Mouse (Mus musculus) lung, postnatal 0 days (tissue): ENCODE data around the gene Cd3e. TPM values are rescaled to one million over a fixed set of nuclear protein-coding genes. Genes with fewer than 3 reads are reported as not detected.
A peak's percentile ranks its signal among the peaks of the same experiment; 100 is the strongest.

Experiments
- ATAC-seq: fragments of 200-750 bp; cut with Nextera tagmentation; 2 replicates; pipeline ENCODE4 v1.8.0; 2017; ENCODE audit warnings: moderate library complexity
- DNase-seq: peaks from one replicate; pipeline ENCODE4 v3.0.0-alpha.2; 2016; ENCODE audit warnings: low spot score
- H3K27ac ChIP-seq: fragments of 300-500 bp; sonication (generic); 2 replicates; pipeline ENCODE4 v1.5.1; 2014; ENCODE audit warnings: antibody characterized with exemption, mild to moderate bottlenecking, low read length, mixed read lengths
- H3K27me3 ChIP-seq: fragments of 300-500 bp; sonication (generic); replicated peaks from 2 replicates; pipeline ENCODE4 v1.6.1; 2014; ENCODE audit warnings: low read length, mixed read lengths; ENCODE audit not compliant: insufficient read depth
- H3K36me3 ChIP-seq: fragments of 300-500 bp; sonication (generic); 2 replicates; pipeline ENCODE4 v1.6.1; 2014; ENCODE audit warnings: low read length, mixed read lengths; ENCODE audit not compliant: insufficient read depth
- H3K4me1 ChIP-seq: fragments of 300-500 bp; sonication (generic); 2 replicates; pipeline ENCODE4 v1.6.1; 2014; ENCODE audit warnings: antibody characterized with exemption, low read depth, low read length, mixed read lengths; ENCODE audit not compliant: insufficient read depth
- H3K4me2 ChIP-seq: fragments of 300-500 bp; sonication (generic); replicated peaks from 2 replicates; pipeline ENCODE4 v1.6.1; 2014; ENCODE audit warnings: low read depth, mild to moderate bottlenecking, low read length, moderate library complexity, mixed read lengths
- H3K4me3 ChIP-seq: fragments of 300-500 bp; sonication (generic); 2 replicates; pipeline ENCODE4 v1.5.1; 2014; ENCODE audit warnings: low read depth, low read length
- H3K9ac ChIP-seq: fragments of 300-500 bp; sonication (generic); replicated peaks from 2 replicates; pipeline ENCODE4 v1.6.1; 2014; ENCODE audit warnings: low read depth, mild to moderate bottlenecking
- H3K9me3 ChIP-seq: fragments of 300-500 bp; sonication (generic); 2 replicates; pipeline ENCODE4 v1.6.1; 2016; ENCODE audit warnings: low read length, mixed read lengths
- CTCF ChIP-seq: IDR thresholded peaks from 2 replicates; pipeline ENCODE4 v1.5.1; 2016; ENCODE audit warnings: antibody characterized with exemption, mild to moderate bottlenecking
- EP300 ChIP-seq: IDR thresholded peaks from 2 replicates; pipeline ENCODE4 v1.6.1; 2016; ENCODE audit warnings: antibody characterized with exemption, mild to moderate bottlenecking, control low read depth
- WGBS: fragments of 180-500 bp; shearing (Covaris S2); extraction: QIAGEN DNeasy Blood & Tissue Kit; methylation state at CpG from one replicate; pipeline ENCODE4 v1.1.7; 2014; 5-methylcytosine and 5-hydroxymethylcytosine counted together
- polyA plus RNA-seq: library from polyadenylated mRNA; unstranded; fragments of >200 nt; fragmentation: Nextera tagmentation; extraction: Ambion mirVana; gene quantifications from 2 replicates; pipeline ENCODE4 v1.2.1, GENCODE M21; 2015

Cd3e gene
- polyA plus RNA-seq, 1 experiment from 2014 or later = 0.27 TPM

DNA sequence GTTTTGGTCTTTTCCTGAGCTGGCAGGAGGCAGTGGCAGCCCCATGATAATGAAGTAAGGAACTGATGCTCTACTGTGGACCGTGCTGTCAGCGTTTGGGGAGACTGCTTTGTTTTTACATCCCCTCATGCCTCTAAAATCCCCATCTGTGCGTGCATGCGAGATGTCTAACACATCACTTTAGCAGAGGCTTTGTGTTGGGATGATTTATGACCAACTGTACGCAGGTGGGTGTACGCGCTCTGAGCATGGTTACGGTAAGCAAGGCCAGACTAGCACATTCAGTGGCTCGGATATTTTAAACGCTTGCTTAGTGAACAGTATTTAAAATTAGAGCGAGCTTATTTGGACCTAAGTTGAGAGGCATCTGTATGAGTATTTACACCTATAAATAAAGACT is 8.6 kb upstream of the Cd3e start:
- Histone ChIP-seq H3K4me2 (no peak overlapping the region), H3K9ac (no peak overlapping the region), H3K9me3 (no peaks in the 10 kb centered on the region), H3K4me3 (no peak overlapping the region), H3K36me3 (no peaks in the 10 kb centered on the region), H3K27ac (no peak overlapping the region), H3K27me3 (no peaks in the 10 kb centered on the region), H3K4me1 (no peaks in the 10 kb centered on the region)
- TF ChIP-seq EP300 (no peak), CTCF (no peak)
- DNase-seq (no peak), ATAC-seq (no peak)
- WGBS = 81% methylated on average over 11 of the region's 11 CpGs

DNA sequence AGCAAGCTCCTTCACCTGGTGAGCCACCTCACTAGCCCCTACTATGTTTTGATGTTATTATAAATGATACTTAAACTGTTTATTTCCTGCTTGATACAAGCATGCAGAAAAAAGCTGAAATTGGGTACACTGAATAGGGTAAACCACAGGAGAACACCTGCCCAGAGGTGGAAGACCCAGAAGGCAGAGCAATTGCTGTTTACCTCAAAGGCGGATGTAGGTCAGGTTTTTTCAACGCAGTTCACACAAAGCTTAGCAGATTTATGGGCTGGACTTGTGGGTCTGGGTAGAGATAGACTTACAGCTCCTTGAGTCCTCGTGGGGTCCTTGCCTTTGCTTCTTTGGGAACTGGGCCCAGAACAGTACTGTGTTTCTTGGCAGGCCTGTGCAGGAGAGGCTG is 6.4 kb upstream of the Cd3e start:
- no peak for ATAC-seq
- no peak for DNase-seq
- 63% methylated on average over 3 of the region's 3 CpGs for WGBS
- Histone ChIP-seq H3K9ac (no peak overlapping the region), H3K4me3 (no peak overlapping the region), H3K27me3 (no peaks in the 10 kb centered on the region), H3K9me3 (no peaks in the 10 kb centered on the region), H3K4me1 (no peaks in the 10 kb centered on the region), H3K27ac (no peak overlapping the region), H3K36me3 (no peaks in the 10 kb centered on the region), H3K4me2 (no peak overlapping the region)
- TF ChIP-seq EP300 (no peak), CTCF (no peak)

DNA sequence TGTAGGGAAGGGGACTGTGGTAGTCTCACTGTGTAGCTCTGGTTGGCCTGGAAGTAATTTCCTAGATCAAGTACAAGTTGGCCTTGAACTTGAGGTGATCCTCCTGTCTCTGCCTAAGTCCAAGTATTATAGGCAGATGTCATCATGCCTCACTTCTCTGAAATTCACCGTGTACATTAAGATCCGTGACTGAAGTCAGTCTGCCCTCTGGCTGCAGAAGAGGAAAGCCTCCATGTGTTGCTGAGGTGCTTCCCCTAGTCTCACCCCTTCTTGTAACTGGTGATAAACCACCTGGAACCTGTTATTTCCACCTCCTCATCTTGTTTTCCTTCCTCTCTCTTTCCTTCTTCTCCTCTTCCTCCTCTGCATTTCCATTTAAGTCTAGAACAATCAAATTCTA is 5.5 kb upstream of the Cd3e start:
- H3K27ac ChIP-seq = no peak overlapping the region
- H3K9ac ChIP-seq = no peak overlapping the region
- TF ChIP-seq EP300 (no peak), CTCF (no peak)
- H3K4me1 ChIP-seq = no peaks in the 10 kb centered on the region
- WGBS = 32% methylated on average over 2 of the region's 2 CpGs
- H3K36me3 ChIP-seq = no peaks in the 10 kb centered on the region
- no peak overlapping the region for H3K4me3 ChIP-seq
- DNase-seq (no peak), ATAC-seq (no peak)
- H3K9me3 ChIP-seq = no peaks in the 10 kb centered on the region
- H3K27me3 ChIP-seq = no peaks in the 10 kb centered on the region
- no peak overlapping the region for H3K4me2 ChIP-seq

GRCm38 (mm10) chr9:45011291-45011690 is 1.9 kb upstream of the Cd3e start:
- Histone ChIP-seq H3K4me3 (no peak overlapping the region), H3K27ac (no peak overlapping the region), H3K36me3 (no peaks in the 10 kb centered on the region), H3K9ac (no peak overlapping the region), H3K4me1 (no peaks in the 10 kb centered on the region), H3K27me3 (no peaks in the 10 kb centered on the region), H3K9me3 (no peaks in the 10 kb centered on the region), H3K4me2 (no peak overlapping the region)
- DNase-seq (no peak), ATAC-seq (no peak)
- WGBS = 34% methylated on average over 6 of the region's 6 CpGs
- no peak for TF ChIP-seq EP300
- TF ChIP-seq CTCF = no peak

- no peak overlapping the region for H3K4me2 ChIP-seq
- no peak overlapping the region for H3K4me3 ChIP-seq
- H3K4me1 ChIP-seq = no peaks in the 10 kb centered on the region
- no peak overlapping the region for H3K9ac ChIP-seq
- H3K27me3 ChIP-seq = no peaks in the 10 kb centered on the region
- WGBS = 59% methylated on average over 4 of the region's 4 CpGs
- DNase-seq (peak; percentile 11), ATAC-seq (no peak)
- H3K27ac ChIP-seq = no peak overlapping the region
- H3K36me3 ChIP-seq = no peaks in the 10 kb centered on the region
- H3K9me3 ChIP-seq = no peaks in the 10 kb centered on the region
- TF ChIP-seq CTCF = no peak
- no peak for TF ChIP-seq EP300
Observed at GRCm38 (mm10) chr9:45010461-45010860, 1.0 kb upstream of the Cd3e start.

- WGBS = 82% methylated on average over 4 of the region's 4 CpGs
- TF ChIP-seq EP300 (no peak), CTCF (no peak)
Observed at GRCm38 (mm10) chr9:45008342-45008741, 1.1 kb downstream of the Cd3e start.

DNA sequence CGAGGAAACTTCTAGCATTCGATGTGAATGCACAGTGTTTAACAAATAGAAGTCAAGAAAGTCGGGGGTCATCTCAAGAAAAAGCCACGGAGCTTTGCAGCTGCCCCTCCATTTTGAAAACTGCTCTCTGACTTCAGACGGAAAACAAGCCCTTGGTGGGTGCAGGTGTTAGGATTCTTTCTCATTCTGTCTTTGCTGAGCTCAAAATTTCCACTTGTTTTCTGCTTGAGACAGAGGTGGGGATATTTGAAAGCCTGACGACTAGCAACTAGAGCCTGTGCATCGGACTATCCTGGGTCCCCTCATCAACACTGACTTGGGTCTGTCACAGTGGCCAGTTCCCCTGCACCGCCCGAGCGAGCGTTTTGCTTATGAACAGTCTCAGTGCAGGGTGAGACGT is 2.0 kb downstream of the Cd3e start:
- no peak for ATAC-seq
- H3K4me2 ChIP-seq = no peak overlapping the region
- H3K4me3 ChIP-seq = no peak overlapping the region
- DNase-seq = no peak
- TF ChIP-seq CTCF (no peak), EP300 (no peak)
- H3K27me3 ChIP-seq = no peaks in the 10 kb centered on the region
- no peaks in the 10 kb centered on the region for H3K4me1 ChIP-seq
- WGBS = 58% methylated on average over 12 of the region's 12 CpGs
- no peaks in the 10 kb centered on the region for H3K36me3 ChIP-seq
- no peaks in the 10 kb centered on the region for H3K9me3 ChIP-seq
- H3K9ac ChIP-seq = no peak overlapping the region
- no peak overlapping the region for H3K27ac ChIP-seq

More at GRCm38 (mm10) chr9:45008342-45008741, 1.1 kb downstream of the Cd3e start:
- H3K9me3 ChIP-seq = no peaks in the 10 kb centered on the region
- H3K27me3 ChIP-seq = no peaks in the 10 kb centered on the region
- H3K4me1 ChIP-seq = no peaks in the 10 kb centered on the region
- no peak overlapping the region for H3K4me2 ChIP-seq
- H3K27ac ChIP-seq = no peak overlapping the region
- no peak overlapping the region for H3K4me3 ChIP-seq
- ATAC-seq (no peak), DNase-seq (no peak)
- H3K9ac ChIP-seq = no peak overlapping the region
- no peaks in the 10 kb centered on the region for H3K36me3 ChIP-seq
